Mouse (Mus musculus) heart, embryonic 15.5 days (tissue): ENCODE results near the gene Limk2. TPM values are rescaled to one million over a fixed set of nuclear protein-coding genes. Genes with fewer than 3 reads are reported as not detected.

Experiments
- ATAC-seq: fragments of 200-750 bp; cut with Nextera tagmentation; replicated peaks from 2 replicates; pipeline ENCODE4 v1.8.0; 2017; ENCODE audit warnings: low read depth, moderate TSS enrichment; ENCODE audit not compliant: insufficient number of reproducible peaks, insufficient read depth, low FRiP score
- H3K27ac ChIP-seq: fragments of 300-500 bp; sonication (generic); 2 replicates; pipeline ENCODE4 v1.5.1; 2015; ENCODE audit warnings: mild to moderate bottlenecking, inconsistent platforms
- H3K27me3 ChIP-seq: fragments of 300-500 bp; sonication (generic); 2 replicates; pipeline ENCODE4 v1.6.1; 2015; ENCODE audit warnings: inconsistent platforms
- H3K36me3 ChIP-seq: fragments of 300-500 bp; sonication (generic); 2 replicates; pipeline ENCODE4 v1.6.1; 2015; ENCODE audit warnings: mild to moderate bottlenecking, inconsistent platforms
- H3K4me1 ChIP-seq: fragments of 300-500 bp; sonication (generic); replicated peaks from 2 replicates; pipeline ENCODE4 v1.6.1; 2015; ENCODE audit warnings: inconsistent platforms
- H3K4me2 ChIP-seq: fragments of 300-500 bp; sonication (generic); 2 replicates; pipeline ENCODE4 v1.6.1; 2015; ENCODE audit warnings: inconsistent platforms, mild to moderate bottlenecking, moderate library complexity
- H3K4me3 ChIP-seq: fragments of 300-500 bp; sonication (generic); 2 replicates; pipeline ENCODE4 v1.5.1; 2015; ENCODE audit warnings: mild to moderate bottlenecking, inconsistent platforms
- H3K9ac ChIP-seq: fragments of 300-500 bp; sonication (generic); 2 replicates; pipeline ENCODE4 v1.6.1; 2015; ENCODE audit warnings: mild to moderate bottlenecking, inconsistent platforms
- H3K9me3 ChIP-seq: fragments of 300-500 bp; sonication (generic); replicated peaks from 2 replicates; pipeline ENCODE4 v1.6.1; 2016; ENCODE audit warnings: inconsistent platforms
- WGBS: fragments of 180-500 bp; shearing (Covaris S2); methylation state at CpG from one replicate; pipeline ENCODE4 v1.1.7; 2015; ENCODE audit warnings: mixed read lengths; 5-methylcytosine and 5-hydroxymethylcytosine counted together
- polyA plus RNA-seq: library from polyadenylated mRNA; unstranded; fragments of >200 nt; fragmentation: Nextera tagmentation; extraction: Ambion mirVana; gene quantifications from 2 replicates; pipeline ENCODE4 v1.2.1, GENCODE M21; 2015

The Limk2 gene
- polyA plus RNA-seq: 42.3 and 54.6 TPM in 2 replicates

- H3K36me3 ChIP-seq: peaks cover 3% of the 10 kb centered on the region; the same call in 1 of the 2 replicates
- H3K4me3 ChIP-seq: peak within 1 kb of the TSS; percentile 92
- peak within 1 kb of the TSS; percentile 85 for H3K4me2 ChIP-seq
- H3K27ac ChIP-seq: peak within 1 kb of the TSS; percentile 74
- H3K4me1 ChIP-seq: peaks cover 16% of the 10 kb centered on the region
- WGBS: 3% methylated on average over 45 of the region's 45 CpGs
- no peaks in the 10 kb centered on the region for H3K9me3 ChIP-seq
- no peaks in the 10 kb centered on the region for H3K27me3 ChIP-seq
- ATAC-seq: peak; percentile 94
- peak within 1 kb of the TSS; percentile 77 for H3K9ac ChIP-seq
These were observed at the start of gene Limk2 for GRCm38 (mm10) chr11:3408997-3409732. TSS of gene Limk2 (minus strand) at chr11:3409189.

GRCm38 (mm10) chr11:3458428-3459104 is 49.6 kb upstream of the Limk2 start:
- 78% methylated on average over 8 of the region's 13 CpGs for WGBS
- Histone ChIP-seq H3K9me3 (no peaks in the 10 kb centered on the region), H3K27me3 (no peaks in the 10 kb centered on the region), H3K9ac (no peak overlapping the region), H3K4me2 (no peak overlapping the region), H3K36me3 (no peaks in the 10 kb centered on the region), H3K27ac (no peak overlapping the region), H3K4me1 (no peaks in the 10 kb centered on the region), H3K4me3 (no peak overlapping the region)
- ATAC-seq: no peak

- Histone ChIP-seq H3K9ac (no peak overlapping the region), H3K4me1 (peaks cover 7% of the 10 kb centered on the region), H3K27ac (no peak overlapping the region), H3K9me3 (no peaks in the 10 kb centered on the region), H3K27me3 (no peaks in the 10 kb centered on the region), H3K4me3 (no peak overlapping the region), H3K36me3 (no peaks in the 10 kb centered on the region), H3K4me2 (no peak overlapping the region)
- ATAC-seq: no peak
- 22% methylated on average over 1 of the region's 1 CpGs for WGBS
These were observed 47.4 kb upstream of the Limk2 start for GRCm38 (mm10) chr11:3456354-3456753.

DNA sequence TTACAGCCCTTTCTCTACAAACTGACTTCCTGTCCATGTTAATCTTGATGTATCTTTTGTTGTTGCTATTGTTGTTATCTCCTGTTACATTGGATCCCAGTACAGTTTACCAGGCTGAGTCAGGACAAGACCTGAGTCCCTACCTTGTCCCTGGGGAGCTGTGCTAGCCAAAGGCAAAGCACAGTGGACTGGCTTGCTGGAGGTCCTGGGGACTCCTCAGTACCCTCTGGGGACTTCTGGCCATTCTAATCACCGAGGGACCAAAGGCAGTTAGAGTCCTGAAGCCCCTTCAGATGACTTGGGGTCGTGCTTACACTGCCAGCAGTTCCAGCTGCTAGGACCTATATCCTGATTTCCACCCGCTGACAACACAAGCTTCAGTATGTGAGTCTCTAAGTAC is 45.5 kb upstream of the Limk2 start:
- H3K9ac ChIP-seq: no peak overlapping the region
- WGBS: 90% methylated on average over 3 of the region's 3 CpGs
- no peaks in the 10 kb centered on the region for H3K9me3 ChIP-seq
- no peak for ATAC-seq
- H3K4me2 ChIP-seq: no peak overlapping the region
- no peaks in the 10 kb centered on the region for H3K36me3 ChIP-seq
- no peaks in the 10 kb centered on the region for H3K27me3 ChIP-seq
- no peak overlapping the region for H3K27ac ChIP-seq
- H3K4me3 ChIP-seq: no peak overlapping the region
- peaks cover 18% of the 10 kb centered on the region for H3K4me1 ChIP-seq

- Histone ChIP-seq H3K9ac (0 out of 2 replicates have a peak overlapping the region, but pooled peaks have one; percentile 22), H3K9me3 (no peaks in the 10 kb centered on the region), H3K4me2 (peak overlapping the region; percentile 81), H3K4me3 (peak overlapping the region; percentile 65), H3K27ac (no peak overlapping the region), H3K4me1 (peaks cover 18% of the 10 kb centered on the region), H3K36me3 (no peaks in the 10 kb centered on the region), H3K27me3 (no peaks in the 10 kb centered on the region)
- WGBS: 60% methylated on average over 6 of the region's 6 CpGs
- ATAC-seq: no peak
These were observed 44.5 kb upstream of the Limk2 start for GRCm38 (mm10) chr11:3453467-3453866.

DNA sequence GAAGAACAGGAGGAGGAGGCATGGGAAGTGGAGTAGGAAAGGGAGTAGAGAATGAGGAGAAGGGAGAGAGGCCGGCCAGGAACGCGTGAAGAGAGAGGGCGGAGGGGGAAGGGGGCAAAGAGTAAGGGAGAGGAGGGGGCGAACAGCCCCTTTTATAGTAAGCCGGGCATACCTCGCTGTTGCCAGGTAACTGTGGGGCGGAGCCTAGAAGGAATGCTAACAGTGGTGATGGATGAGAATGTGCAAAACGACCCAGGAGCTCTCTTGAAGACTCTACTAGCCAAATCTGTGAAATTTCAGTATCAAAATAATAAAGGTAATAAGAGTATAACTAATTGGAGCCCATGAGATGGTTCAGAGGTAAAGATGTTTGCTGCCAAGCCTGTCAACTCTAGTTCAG is 43.8 kb upstream of the Limk2 start:
- peak overlapping the region; percentile 79 for H3K9ac ChIP-seq
- peaks cover 18% of the 10 kb centered on the region for H3K4me1 ChIP-seq
- peak overlapping the region; percentile 88 for H3K27ac ChIP-seq
- no peaks in the 10 kb centered on the region for H3K9me3 ChIP-seq
- WGBS: 2% methylated on average over 9 of the region's 9 CpGs
- no peaks in the 10 kb centered on the region for H3K27me3 ChIP-seq
- no peak for ATAC-seq
- H3K4me3 ChIP-seq: peak overlapping the region; percentile 65
- H3K4me2 ChIP-seq: peak overlapping the region; percentile 81
- no peaks in the 10 kb centered on the region for H3K36me3 ChIP-seq

DNA sequence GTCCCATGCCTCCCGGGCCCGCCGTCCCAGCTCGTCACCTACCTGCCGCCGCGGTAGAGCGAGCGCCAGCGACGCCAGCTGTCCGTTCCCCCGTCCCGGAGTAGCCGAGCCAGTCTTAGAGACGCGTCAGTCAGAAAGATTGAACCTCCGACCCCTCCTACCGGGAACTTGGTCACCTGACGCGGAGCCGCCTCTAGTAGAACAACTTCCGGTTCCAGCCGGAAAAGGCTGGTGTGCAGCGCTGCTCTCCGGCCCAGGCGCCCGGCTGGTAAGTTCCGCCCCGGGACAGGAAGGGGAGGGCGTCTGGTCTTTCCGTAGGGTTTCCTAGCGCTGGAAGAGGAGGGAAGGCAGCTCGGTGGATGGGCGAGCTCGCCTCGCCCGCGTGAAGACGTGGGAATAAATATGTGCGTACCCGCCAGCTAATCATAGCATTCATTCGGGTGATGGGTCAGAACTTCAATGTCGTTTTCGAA is 43.2 kb upstream of the Limk2 start, which contains the start of gene Rnf185:
Gene Rnf185, minus strand, starts transcription at position 197 of the 473 bp plus-strand sequence.
- ATAC-seq: peak; percentile 96
- Histone ChIP-seq H3K9ac (peak within 1 kb of the TSS; percentile 79), H3K27me3 (no peaks in the 10 kb centered on the region), H3K4me3 (peak within 1 kb of the TSS; percentile 65), H3K4me2 (peak within 1 kb of the TSS; percentile 81), H3K9me3 (no peaks in the 10 kb centered on the region), H3K27ac (peak within 1 kb of the TSS; percentile 88), H3K4me1 (peaks cover 18% of the 10 kb centered on the region), H3K36me3 (no peaks in the 10 kb centered on the region)
- 1% methylated on average over 45 of the region's 45 CpGs for WGBS

DNA sequence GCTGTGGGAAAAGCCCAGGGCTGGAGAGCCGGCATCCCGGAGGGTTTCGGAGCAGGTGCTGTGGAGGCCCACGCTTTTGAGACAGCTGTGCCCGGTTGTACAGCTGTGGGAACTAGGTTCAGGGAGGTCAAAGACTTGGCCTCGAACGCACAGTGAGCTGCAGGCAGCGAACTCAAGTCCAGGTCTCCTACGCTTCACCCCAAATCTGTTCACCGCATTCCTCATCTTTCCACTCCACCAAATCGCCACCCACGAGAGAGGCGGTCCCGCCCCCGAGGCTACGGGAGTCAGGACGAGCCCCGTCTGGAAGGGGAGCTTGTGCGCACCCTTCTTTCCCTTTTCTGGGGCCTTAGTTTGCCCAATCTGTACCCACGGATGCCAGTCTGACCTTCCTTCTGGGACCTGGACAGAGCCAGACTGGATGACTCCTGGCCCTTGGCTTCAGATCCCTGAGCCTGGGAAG is 42.7 kb upstream of the Limk2 start:
- H3K9ac ChIP-seq: peak overlapping the region; percentile 79
- H3K4me3 ChIP-seq: peak overlapping the region; percentile 65
- no peaks in the 10 kb centered on the region for H3K9me3 ChIP-seq
- peak overlapping the region; percentile 81 for H3K4me2 ChIP-seq
- no peak; the same call in none of the 2 replicates for ATAC-seq
- peak overlapping the region; percentile 88 for H3K27ac ChIP-seq
- peaks cover 18% of the 10 kb centered on the region for H3K4me1 ChIP-seq
- H3K36me3 ChIP-seq: no peaks in the 10 kb centered on the region
- H3K27me3 ChIP-seq: no peaks in the 10 kb centered on the region
- WGBS: under 1% methylated on average over 20 of the region's 20 CpGs

GRCm38 (mm10) chr11:3444875-3445274 is 35.9 kb upstream of the Limk2 start:
- no peaks in the 10 kb centered on the region for H3K9me3 ChIP-seq
- H3K4me2 ChIP-seq: no peak overlapping the region
- H3K9ac ChIP-seq: no peak overlapping the region
- no peak overlapping the region for H3K27ac ChIP-seq
- H3K27me3 ChIP-seq: no peaks in the 10 kb centered on the region
- no peak for ATAC-seq
- H3K4me1 ChIP-seq: peaks cover 26% of the 10 kb centered on the region
- H3K36me3 ChIP-seq: no peaks in the 10 kb centered on the region
- no peak overlapping the region for H3K4me3 ChIP-seq
- 48% methylated on average over 8 of the region's 8 CpGs for WGBS

GRCm38 (mm10) chr11:3443091-3443490 is 34.1 kb upstream of the Limk2 start:
- ATAC-seq: no peak
- Histone ChIP-seq H3K4me1 (peaks cover 26% of the 10 kb centered on the region), H3K27me3 (no peaks in the 10 kb centered on the region), H3K9me3 (no peaks in the 10 kb centered on the region), H3K4me2 (no peak overlapping the region), H3K36me3 (no peaks in the 10 kb centered on the region), H3K4me3 (no peak overlapping the region), H3K27ac (no peak overlapping the region), H3K9ac (no peak overlapping the region)
- WGBS: 86% methylated on average over 2 of the region's 2 CpGs

DNA sequence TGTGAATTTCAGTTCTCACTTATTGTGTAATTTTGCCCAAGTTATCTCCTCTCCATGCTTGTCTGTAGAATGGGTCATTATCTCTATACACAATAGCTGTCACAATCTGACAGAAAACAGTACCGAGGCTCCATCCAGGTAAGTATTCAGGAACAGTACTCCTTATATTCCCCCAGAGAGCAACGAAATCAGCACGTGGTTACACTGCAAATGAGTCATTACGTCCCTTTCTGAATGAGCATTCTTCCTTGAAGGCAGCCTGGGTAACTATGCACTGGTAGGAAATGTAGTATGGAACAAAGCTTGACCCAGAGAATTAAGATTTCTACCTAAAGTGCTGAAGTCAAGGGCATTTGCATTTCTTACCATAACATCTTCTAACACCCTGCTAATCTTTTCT is 33.7 kb upstream of the Limk2 start:
- peaks cover 26% of the 10 kb centered on the region for H3K4me1 ChIP-seq
- H3K36me3 ChIP-seq: no peaks in the 10 kb centered on the region
- no peaks in the 10 kb centered on the region for H3K9me3 ChIP-seq
- no peak for ATAC-seq
- H3K4me2 ChIP-seq: no peak overlapping the region
- H3K4me3 ChIP-seq: no peak overlapping the region
- H3K27me3 ChIP-seq: no peaks in the 10 kb centered on the region
- 63% methylated on average over 4 of the region's 4 CpGs for WGBS
- H3K27ac ChIP-seq: no peak overlapping the region
- H3K9ac ChIP-seq: no peak overlapping the region
